Mouse (Mus musculus) heart, adult 18-20 months (tissue): ENCODE data around the gene Agps. TPM values are rescaled to one million over a fixed set of nuclear protein-coding genes. Genes with fewer than 3 reads are reported as not detected.
A peak's percentile ranks its signal among the peaks of the same experiment; 100 is the strongest.

Experiments
- DNase-seq, 2 experiments: peaks; one replicate each; pipeline ENCODE4 v3.0.0; 2021 to 2022; ENCODE audit warnings: mixed read lengths in 1 of 2
- total RNA-seq, 2 experiments: library from RNA; stranded (reverse); gene quantifications; 2 replicates each; pipeline ENCODE4 v1.2.3; 2021

Gene Agps
- total RNA-seq, 2 experiments from 2014 or later: 32.4 to 33.7 TPM

- DNase-seq: no peak
Measured at GRCm38 (mm10) chr2:75825603-75826002, 6.4 kb upstream of the Agps start.

DNA sequence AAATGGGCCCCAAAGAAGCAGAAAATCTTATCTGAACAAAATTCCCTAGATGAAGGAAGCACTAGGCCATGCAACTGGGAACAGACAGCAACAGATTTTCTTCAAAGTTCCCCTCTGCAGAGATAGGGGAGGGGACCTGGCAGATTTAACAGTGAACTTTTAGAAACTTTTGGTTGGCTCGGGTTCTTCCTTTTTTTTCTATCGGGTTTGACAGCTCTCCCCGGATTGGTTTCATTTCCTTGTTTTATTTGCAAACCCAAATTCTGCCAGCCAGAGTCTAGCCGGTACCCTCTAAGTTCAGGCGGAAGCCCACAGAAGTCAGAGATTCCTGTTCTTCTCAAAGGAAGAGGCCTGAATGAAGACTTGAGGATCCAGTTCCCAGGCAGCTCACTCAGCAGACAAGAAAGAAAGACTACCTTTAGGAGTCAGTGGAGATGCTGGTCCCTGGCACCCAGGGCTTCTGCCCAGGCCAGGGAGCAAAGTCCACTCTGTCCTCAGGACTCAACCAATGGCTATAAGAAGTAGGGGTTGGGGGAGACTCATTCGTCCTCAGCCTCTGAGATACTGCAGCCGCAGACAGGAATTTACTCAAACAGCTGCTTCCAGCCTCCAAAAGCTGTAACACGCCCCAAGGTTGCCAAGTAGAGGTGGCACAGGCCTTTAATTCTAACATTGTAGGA lies 2.9 kb upstream of the Agps start:
- peak in 1 of 2 experiments; percentile 67 for DNase-seq

DNA sequence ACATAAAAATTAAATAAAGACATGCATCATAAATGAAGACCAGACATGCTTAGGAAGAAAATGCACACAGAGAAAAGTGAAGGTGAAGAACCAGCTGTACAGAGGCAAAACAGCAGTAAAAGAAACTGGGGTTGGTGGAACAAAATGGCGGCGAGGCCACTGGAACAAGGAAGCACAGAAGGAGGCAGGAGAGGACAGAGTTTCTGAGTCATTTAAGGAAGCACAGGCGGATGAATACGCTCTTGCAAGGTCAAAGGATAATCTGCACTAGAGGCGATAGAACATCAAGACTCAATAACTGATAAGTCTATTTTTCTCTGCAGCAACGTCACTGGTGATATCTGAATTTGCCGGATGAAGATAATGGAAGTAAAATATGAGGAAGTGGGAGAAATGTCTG lies 1.7 kb upstream of the Agps start:
- peak in 1 of 2 experiments; percentile 9 for DNase-seq

DNA sequence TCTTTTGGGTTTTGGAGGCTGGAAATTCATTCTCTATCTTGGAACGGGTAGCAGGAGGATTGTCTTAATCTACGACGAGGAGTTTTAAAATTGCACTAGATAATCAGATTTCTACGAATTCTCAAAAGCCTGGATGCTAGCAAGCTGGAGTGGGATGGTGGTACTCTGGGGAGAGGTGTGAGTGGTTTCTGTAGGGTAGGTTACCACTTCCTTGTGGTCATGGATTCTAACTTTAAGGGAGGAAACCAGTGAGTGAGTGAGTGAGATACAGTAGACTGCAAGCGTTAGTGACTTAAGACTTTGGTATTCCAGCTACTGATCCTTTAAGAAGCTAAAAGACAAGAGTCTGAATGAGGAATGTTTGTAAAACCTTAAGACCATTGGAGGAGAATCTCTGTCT lies 804 bp downstream of the Agps start:
- no peak for DNase-seq

DNA sequence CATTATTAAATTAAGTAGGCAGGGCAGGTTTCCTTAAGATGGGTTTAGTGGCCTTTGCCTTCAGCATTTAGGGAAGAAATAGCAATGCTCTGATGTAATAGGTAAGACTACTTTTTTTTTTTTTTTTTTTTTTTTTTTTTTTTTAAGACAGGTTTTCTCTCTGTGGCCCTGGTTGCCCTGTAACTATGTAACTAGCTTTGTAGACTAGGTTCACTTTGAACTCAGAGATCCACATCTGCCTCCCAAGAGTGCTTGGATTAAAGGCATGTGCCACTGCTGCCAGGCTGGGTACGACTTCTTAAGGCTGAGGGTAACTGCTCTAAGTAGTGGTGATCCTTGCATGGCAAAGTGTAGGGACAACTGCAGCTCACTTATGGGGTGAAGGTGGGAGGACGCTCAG lies 2.5 kb downstream of the Agps start:
- DNase-seq: no peak

GRCm38 (mm10) chr2:75842302-75842701 lies 10.3 kb downstream of the Agps start:
- no peak for DNase-seq

- DNase-seq: no peak
Measured at GRCm38 (mm10) chr2:75847708-75848107, 15.7 kb downstream of the Agps start.

- DNase-seq: no peak
Measured at GRCm38 (mm10) chr2:75852483-75852882, 20.5 kb downstream of the Agps start.

GRCm38 (mm10) chr2:75854136-75854535 lies 22.2 kb downstream of the Agps start:
- DNase-seq: no peak

- no peak for DNase-seq
Measured at GRCm38 (mm10) chr2:75861115-75861514, 29.1 kb downstream of the Agps start.

GRCm38 (mm10) chr2:75869604-75870003 lies 37.6 kb downstream of the Agps start:
- DNase-seq: no peak

- no peak for DNase-seq
Measured at GRCm38 (mm10) chr2:75874008-75874559, 42.1 kb downstream of the Agps start.

- DNase-seq: peak in 1 of 2 experiments; percentile 29
Measured at GRCm38 (mm10) chr2:75879791-75880190, 47.8 kb downstream of the Agps start.

- peak; percentile 67 to 87 for DNase-seq
Measured at GRCm38 (mm10) chr2:75883543-75883942, 51.6 kb downstream of the Agps start.

DNA sequence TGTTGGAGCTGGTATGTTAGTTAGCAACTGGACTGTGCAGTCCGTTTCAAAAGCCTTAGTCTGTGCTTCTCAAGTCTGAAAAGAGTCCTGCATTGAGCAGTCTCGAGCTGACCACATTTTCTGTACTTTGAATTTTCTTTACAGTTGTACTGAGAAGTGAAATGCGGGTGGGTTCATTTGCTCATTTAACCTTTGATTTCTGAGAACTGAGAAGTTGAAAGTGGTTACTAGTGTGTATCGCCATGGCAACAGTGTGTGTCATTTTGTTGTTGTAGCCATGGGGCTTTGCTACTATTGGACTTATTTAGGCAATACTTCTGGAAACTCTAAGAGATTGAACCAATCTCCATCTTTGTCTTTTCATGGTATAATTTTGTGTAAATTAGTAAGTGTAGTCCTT lies 60.0 kb downstream of the Agps start:
- DNase-seq: no peak

DNA sequence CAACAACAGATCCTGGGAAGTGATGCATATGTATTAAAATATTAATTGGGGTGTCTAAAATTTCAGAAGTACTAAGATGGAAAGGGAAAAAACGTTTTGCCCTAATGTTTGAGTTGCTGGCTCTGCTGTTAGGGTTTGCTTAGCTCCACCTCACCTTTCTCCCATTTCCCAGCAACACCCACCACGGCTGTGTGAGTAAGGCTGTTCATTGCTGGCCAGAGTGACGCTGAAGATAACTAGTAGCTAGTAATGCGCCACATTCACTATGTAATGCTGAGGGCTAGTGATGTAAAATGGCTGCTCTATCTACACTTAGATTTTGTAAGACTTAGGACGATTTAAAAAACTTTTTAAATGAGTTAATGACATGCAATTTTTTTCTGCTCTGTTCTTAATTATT lies 63.7 kb downstream of the Agps start:
- DNase-seq: no peak

- DNase-seq: no peak
Measured at GRCm38 (mm10) chr2:75900281-75900680, 68.3 kb downstream of the Agps start.

DNA sequence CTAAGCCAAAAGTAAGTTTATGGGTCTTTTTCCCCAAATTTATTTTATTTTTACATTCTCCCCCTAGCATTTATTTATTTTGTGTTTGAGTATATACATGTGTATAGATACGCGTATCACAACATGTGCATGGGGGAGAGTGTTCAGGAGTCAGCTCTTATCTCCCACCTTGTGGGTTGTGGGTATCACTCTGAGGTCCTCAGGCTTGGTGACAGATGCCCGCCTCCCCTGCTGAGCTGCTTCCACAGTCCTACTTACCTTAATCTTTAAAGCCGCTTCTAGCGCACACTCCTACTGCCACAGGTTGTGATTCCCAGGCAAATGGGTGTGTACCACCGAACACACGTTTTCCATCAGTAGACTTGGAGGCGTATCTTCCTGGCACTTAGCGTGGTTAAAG lies 69.9 kb downstream of the Agps start:
- no peak for DNase-seq

DNA sequence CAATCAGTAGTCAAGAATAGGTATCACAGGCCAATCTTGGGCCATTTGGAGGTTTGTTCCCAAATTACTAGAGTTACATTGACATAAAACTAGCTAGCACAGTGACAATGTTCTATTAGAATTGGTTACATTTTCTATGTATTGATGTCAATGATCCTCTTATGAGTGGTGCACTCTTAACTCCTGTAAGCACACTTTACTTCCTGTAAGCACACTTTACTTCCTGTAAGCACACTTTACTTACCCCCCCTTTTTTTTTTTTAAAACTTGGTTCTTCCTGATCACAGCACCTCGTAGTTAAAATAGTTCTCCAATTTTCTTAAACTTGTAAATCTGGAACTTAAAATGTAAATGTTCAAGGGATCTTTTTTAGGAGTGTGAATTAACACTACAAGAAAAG lies 75.2 kb downstream of the Agps start:
- no peak for DNase-seq

DNA sequence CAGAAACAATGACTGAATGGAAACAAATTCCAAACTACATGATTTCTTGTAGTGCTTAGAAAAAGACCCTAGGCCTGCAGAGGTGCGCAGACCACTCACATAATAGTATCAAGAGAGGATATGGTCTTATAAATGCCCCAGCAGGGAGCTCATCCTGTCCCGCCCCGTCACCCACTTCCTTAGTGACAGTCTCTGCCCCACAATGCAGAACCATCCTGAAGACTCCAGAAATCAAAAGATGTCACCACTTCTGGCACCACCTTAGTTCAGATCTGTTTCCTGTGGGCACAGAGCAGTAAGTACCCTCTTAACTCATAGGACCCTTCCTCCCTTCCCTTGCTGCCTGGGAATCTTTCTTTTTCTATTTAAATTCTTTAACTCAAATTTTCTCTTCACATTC lies 83.1 kb downstream of the Agps start:
- DNase-seq: no peak

- no peak for DNase-seq
Measured at GRCm38 (mm10) chr2:75923807-75924340, 91.9 kb downstream of the Agps start.

DNA sequence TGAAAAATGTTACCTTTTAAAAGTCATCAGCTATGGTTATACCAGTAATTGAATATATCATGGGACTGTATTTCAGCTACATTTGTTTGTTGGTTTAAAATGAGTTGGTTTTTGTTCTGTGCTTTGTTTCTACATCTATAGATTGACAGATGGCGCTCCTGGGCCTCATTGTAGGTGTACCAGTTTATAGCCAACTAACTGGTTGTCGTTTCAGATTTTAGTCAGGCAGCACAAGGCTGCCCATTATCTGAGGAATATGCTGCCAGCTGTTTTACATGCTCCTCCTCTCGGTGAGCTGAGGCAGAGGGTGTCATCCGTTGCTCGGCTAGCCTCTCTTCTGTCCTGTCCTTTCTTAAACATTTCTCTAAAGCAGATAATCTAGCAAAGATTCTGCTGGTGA lies 94.1 kb downstream of the Agps start:
- no peak for DNase-seq

DNA sequence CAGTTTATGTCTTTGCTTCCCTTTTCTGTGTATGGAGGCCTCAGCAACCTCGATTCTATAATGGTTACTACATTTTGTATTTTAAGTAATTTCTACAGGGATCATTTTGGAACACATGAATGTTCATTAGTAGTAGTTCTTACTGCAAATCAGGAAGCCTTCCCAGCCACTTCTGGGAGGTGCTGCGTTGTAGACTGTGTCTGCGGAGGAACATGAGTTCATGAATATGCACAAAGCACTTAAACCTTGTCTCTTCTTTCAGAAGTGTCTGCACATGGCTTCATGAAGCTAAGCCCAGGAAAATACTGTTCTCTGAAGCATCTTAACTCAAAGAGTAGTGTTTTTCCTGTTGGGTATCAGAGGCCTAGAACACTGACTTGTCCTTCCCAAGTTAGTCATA lies 96.0 kb downstream of the Agps start:
- DNase-seq: no peak

GRCm38 (mm10) chr2:75929141-75929540 lies 97.2 kb downstream of the Agps start:
- DNase-seq: no peak
